Mouse (Mus musculus) cortical plate, adult 2 months (tissue): ENCODE data around the gene Fam131c. TPM values are rescaled to one million over a fixed set of nuclear protein-coding genes. Genes with fewer than 3 reads are reported as not detected.

Experiments
- H3K27ac ChIP-seq: fragments of 200-500 bp; 2 replicates; pipeline ENCODE4 v1.5.1; 2012; ENCODE audit warnings: low read length, control low read depth, inconsistent platforms; ENCODE audit not compliant: insufficient read depth
- H3K4me1 ChIP-seq: fragments of 200-500 bp; 2 replicates; pipeline ENCODE4 v1.6.1; 2011; ENCODE audit warnings: low read length; ENCODE audit not compliant: control insufficient read depth, insufficient read depth
- H3K4me3 ChIP-seq: fragments of 200-500 bp; 2 replicates; pipeline ENCODE4 v1.5.1; 2011; ENCODE audit warnings: mild to moderate bottlenecking, low read length, control low read depth; ENCODE audit not compliant: insufficient read depth
- CTCF ChIP-seq: fragments of 200-500 bp; IDR thresholded peaks from 2 replicates; pipeline ENCODE4 v1.5.1; 2011; ENCODE audit warnings: mild to moderate bottlenecking, control low read depth, low read length; ENCODE audit not compliant: insufficient read depth; ENCODE audit errors: extremely low read depth
- POLR2A ChIP-seq: fragments of 200-500 bp; IDR thresholded peaks from 2 replicates; pipeline ENCODE4 v1.6.1; 2011; ENCODE audit warnings: mild to moderate bottlenecking, low read length, control low read depth; ENCODE audit not compliant: insufficient read depth; ENCODE audit errors: extremely low read depth
- polyA plus RNA-seq: library from polyadenylated mRNA; depleted of rRNA; stranded (reverse); fragments of >200 nt; gene quantifications from 2 replicates; pipeline ENCODE4 v1.2.3, GENCODE M21; 2012

Fam131c gene
- polyA plus RNA-seq, 1 experiment = 3.3 TPM

DNA sequence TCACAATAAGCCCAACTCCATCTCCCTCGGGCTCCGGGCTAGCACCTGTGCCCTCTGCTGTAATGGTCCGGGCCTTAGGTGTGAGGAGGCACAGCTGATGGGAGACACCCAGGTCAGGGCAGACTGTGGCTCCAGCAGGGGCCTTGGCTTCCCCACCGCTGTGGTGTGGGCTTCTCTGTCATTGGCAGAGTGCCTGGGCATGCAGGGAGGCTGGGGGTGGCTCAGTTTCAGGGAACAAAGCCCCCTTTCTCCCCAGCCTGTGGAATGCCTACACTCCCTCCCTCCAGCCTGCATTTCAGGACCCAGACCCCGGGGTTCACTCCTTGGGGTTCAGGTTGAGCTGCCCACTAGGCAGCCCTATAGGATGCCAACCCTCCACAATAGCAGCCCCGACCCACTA is 31.8 kb upstream of the Fam131c start:
- Histone ChIP-seq H3K27ac (no peak overlapping the region), H3K4me3 (no peak overlapping the region), H3K4me1 (no peaks in the 10 kb centered on the region)
- TF ChIP-seq CTCF = no peak
- TF ChIP-seq POLR2A = no peak

DNA sequence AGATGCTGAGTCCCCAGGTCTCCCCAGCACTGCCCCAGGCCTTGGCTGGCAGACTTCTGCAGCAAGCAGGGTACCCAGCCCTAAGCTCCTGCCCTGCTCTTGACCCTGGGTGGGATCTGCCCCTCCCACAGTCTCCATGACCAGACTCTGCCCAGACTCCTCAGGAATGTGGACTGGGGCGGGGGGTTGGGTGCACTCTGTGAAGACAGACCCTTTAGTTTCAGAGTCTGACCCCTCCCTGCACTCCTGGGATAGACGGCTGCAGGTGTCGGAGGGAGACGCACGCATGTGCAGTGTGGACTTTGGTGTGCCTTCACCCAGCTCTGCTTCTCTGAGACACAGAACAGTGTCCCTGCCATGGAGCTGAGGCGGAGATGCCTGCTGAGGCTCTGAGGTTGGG is 30.0 kb upstream of the Fam131c start:
- Histone ChIP-seq H3K27ac (no peak overlapping the region), H3K4me3 (no peak overlapping the region), H3K4me1 (no peaks in the 10 kb centered on the region)
- TF ChIP-seq CTCF (no peak), POLR2A (no peak)

DNA sequence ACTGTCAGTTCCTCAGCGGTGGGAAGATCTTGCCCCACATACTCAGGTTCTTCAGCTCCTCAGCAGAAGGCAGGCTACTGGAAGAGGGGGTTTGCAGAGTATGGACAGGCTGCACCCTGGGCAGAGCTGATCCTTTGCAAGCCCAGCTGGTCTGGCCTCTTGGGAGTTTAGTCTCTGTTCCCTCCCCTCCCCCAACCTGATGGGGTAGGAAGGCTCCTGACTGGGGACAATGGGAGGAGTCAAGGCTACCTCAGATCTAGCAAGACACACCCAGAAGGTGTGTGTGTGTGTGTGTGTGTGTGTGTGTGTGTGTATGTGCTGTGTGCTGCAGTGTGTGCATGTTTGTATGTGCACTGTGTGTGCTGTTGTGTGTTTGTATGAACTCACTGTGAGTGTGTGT is 29.2 kb upstream of the Fam131c start:
- Histone ChIP-seq H3K4me3 (no peak overlapping the region), H3K27ac (no peak overlapping the region), H3K4me1 (no peaks in the 10 kb centered on the region)
- TF ChIP-seq POLR2A = no peak
- TF ChIP-seq CTCF = no peak

DNA sequence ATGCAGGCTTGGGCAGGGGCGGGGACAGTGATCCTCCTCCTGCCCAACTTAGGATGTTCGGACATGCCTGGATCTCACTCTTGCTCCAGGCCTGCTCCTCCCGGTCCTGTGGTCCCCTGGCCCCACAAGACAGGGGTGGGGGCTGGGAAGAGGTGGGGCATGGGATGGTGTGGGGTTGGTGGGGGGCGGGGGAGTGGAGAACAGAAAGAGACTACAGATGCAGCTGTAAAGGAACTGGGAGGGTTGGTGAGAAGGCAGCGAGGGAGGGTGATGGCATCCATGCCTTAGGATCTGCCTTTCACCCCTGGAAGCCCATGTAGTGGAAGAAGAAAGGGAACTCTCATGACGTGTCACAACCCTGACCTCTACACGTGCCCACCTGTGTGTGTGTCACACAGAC is 26.5 kb upstream of the Fam131c start:
- Histone ChIP-seq H3K4me1 (no peaks in the 10 kb centered on the region), H3K27ac (no peak overlapping the region), H3K4me3 (no peak overlapping the region)
- TF ChIP-seq CTCF (no peak), POLR2A (no peak)

DNA sequence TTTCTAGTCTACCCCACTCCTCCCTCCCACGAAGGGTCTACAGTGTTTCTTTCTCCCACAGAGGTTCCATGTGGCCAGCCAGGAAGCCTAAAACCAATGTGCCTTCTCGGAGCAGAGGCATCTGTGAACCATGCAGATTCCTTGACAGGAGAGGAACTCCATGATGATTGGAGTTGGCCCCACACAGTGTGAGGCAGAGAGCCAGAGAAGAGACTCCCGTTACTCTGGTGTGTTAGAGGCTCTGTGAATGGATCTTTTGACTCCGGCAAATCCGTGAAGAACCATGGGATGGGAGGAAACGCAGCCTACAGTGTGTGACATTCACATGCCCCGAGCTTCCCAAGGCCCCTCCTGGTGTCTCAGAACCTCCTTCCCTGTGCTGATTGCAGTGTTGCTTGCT is 24.5 kb upstream of the Fam131c start:
- Histone ChIP-seq H3K4me3 (no peak overlapping the region), H3K27ac (no peak overlapping the region), H3K4me1 (no peaks in the 10 kb centered on the region)
- TF ChIP-seq POLR2A (no peak), CTCF (no peak)

DNA sequence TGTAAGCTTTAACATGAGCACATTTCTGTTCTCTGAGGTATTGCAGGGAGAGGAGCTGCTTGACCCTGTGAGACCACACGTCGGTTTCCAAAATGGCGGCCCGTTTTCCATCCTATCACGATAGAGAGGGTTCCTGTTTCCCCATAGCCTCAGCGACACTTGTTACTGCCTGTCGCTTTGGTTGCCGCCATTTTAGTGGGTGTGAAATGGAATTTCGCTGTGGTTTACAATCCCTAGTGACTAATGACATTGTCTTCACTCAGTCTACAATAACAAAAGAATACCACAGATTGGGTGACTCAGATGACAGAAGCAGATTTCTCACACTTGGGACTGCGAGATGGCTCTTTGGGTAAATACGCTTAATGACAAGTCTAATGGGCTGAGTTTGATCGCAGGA is 22.8 kb upstream of the Fam131c start:
- H3K4me1 ChIP-seq = no peaks in the 10 kb centered on the region
- H3K4me3 ChIP-seq = no peak overlapping the region
- no peak overlapping the region for H3K27ac ChIP-seq
- TF ChIP-seq POLR2A (no peak), CTCF (no peak)

DNA sequence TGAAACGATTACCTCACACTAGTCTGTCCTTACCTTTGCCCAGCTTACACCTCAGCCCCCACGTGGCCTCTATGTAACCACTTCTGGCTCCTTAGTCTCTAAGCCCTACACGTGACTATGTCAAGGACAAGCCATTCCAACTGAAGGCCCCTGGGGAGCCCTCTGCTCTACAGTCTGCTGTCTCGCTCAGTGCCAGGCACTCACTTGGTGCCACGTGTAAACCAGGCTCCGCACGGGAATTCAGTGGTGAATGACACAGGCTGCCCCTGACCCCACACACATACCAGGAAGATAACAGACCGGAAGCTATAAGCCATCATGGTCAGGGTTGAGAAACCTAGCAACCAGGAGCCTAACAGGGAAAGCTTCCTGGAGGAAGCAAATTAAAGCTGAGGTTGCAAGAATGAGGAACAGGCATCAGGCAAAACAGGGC is 20.6 kb upstream of the Fam131c start:
- no peak overlapping the region for H3K27ac ChIP-seq
- H3K4me3 ChIP-seq = no peak overlapping the region
- H3K4me1 ChIP-seq = no peaks in the 10 kb centered on the region
- TF ChIP-seq CTCF (no peak), POLR2A (no peak)

DNA sequence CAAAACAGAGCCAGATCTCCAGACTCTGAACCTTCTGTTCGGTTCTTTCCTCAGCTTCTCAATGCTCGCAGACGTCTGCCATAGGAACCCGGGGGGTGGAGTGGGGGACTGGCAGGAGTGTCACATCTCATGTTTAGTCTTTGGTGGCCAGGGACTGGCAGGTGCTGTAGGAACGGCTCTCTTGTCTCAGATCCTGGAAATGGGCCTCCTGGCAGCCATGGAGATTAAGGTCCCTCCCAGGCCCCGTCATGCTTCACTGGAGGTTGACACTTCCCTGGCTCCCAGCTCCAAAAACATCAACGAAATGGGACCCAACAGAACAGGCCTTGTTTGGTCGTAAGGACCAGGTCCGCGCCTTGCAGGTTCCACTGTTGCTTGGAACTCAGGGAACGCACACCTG is 19.4 kb upstream of the Fam131c start:
- no peaks in the 10 kb centered on the region for H3K4me1 ChIP-seq
- TF ChIP-seq POLR2A (no peak), CTCF (no peak)
- H3K4me3 ChIP-seq = no peak overlapping the region
- no peak overlapping the region for H3K27ac ChIP-seq

DNA sequence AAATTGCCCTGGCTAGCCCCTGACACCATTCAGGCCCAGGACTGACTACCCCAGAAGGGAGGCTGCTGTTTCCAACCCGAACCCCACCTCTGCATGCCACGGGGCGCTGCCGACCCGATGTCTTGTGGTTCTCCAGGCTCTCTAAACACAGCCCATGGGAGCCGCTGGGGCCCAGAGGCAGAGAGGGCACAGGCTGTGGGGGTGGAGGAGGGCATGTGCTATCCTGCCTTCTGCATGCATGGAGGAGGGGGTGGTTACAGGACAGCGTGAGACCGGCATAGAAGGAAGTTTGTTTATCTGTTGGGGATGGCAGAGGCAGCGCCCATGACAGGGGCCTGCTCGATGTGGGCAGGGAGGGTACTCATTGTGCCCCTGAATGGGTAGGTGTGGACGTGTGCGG is 18.0 kb upstream of the Fam131c start:
- TF ChIP-seq POLR2A (no peak), CTCF (no peak)
- no peak overlapping the region for H3K4me3 ChIP-seq
- H3K4me1 ChIP-seq = no peaks in the 10 kb centered on the region

DNA sequence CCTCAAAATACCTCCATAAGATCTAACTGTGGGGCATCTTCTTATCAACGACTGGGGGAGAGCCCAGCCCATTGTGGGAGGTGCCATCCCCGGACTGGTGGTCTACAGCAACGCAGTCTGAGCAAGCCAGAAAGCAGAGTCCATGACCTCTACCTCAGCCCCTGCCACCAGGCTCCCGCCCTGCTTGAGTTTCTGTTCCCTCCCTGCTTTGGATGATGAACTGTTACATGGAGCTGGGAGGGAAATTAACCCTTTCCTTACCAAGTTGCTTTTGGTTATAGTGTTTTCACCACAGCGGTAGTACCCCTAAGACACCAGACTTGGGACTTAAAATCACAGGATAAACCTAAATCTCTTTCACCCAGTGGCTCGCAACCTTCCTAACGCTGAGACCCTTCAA is 16.0 kb upstream of the Fam131c start:
- Histone ChIP-seq H3K4me1 (no peaks in the 10 kb centered on the region), H3K4me3 (no peak overlapping the region), H3K27ac (no peak overlapping the region)
- TF ChIP-seq CTCF (no peak), POLR2A (no peak)

More for the DNA sequence above, 18.0 kb upstream of the Fam131c start:
- no peak overlapping the region for H3K27ac ChIP-seq

DNA sequence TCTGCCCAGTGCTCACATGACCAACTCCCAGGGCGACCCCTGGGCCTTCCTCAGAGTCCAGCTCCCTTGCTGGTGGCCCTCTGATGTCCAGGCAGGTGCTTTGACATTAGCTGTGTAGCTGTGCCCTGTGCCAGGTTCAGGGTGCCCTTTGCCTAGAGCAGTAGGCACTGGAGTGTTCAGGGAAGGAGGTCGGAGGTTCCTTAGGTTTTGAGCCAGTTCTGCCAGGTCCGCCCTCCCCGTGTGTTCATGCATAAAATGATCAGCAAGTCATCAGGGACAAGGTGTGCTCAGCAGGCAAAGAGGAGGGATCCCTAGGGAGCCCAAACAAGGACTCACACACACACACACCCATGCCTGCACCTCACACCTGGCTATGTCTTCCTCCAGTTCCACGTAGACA is 15.0 kb upstream of the Fam131c start:
- TF ChIP-seq POLR2A (no peak), CTCF (no peak)
- no peak overlapping the region for H3K27ac ChIP-seq
- H3K4me1 ChIP-seq = no peaks in the 10 kb centered on the region
- H3K4me3 ChIP-seq = no peak overlapping the region
